Mouse (Mus musculus): ENCODE measurements around the gene Csrp3. TPM values are rescaled to one million over a fixed set of nuclear protein-coding genes. Genes with fewer than 3 reads are reported as not detected.

Csrp3 gene
- total and polyA plus RNA-seq, 2 experiments from 2014 or later, result not detected

DNA sequence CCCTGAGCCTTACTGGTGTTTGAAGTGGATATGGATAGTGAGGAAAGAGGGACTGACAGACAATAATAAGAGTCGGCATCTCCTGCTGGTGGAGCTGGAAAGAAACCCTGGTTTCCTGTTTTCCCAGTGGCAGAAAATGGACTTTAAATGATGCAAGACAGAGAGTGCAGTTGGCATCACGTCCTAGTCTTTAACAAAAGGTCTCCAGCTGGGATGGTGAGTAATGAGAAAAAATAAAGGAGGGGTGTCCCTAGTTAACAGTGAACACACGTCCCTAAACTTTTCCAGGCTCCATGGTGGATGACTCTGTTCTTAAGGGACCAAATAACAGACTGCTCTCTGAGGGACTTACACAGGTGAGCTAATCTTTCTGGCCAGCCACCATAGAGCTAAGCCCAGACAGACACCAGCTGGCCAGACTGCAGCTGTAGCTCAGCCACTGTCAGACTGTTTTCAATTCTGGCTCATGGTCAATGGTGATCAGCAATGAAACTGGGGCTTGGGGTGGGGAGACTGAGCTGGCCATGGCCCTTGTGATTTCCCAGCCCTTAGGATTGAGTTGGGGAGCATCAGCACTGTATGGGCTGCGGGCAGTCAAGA, 13.4 kb downstream of the Csrp3 start:
- TF ChIP-seq CTCF (IDR thresholded peaks at IDR 0.05; ENCODE audit: low read depth), result no peak
- no peaks in the 10 kb centered on the region for H3K27me3 ChIP-seq (ENCODE audit: insufficient read depth, low read length)
- no peaks in the 10 kb centered on the region for H3K4me1 ChIP-seq (ENCODE audit: insufficient read depth)
- no peak overlapping the region for H3K9ac ChIP-seq
- H3K27ac ChIP-seq (ENCODE audit: low read depth, low read length), result peak overlapping the region; percentile 15; the same call in 1 of the 2 replicates
- no peak overlapping the region for H3K4me2 ChIP-seq (ENCODE audit: low read depth)
- ATAC-seq (peak; percentile 43), DNase-seq (peak; percentile 21)
- no peak overlapping the region for H3K4me3 ChIP-seq (ENCODE audit: low read depth, low read length)
- no peaks in the 10 kb centered on the region for H3K9me3 ChIP-seq (ENCODE audit: low read length)
- WGBS, result 29% methylated on average over 4 of the region's 4 CpGs
- no peaks in the 10 kb centered on the region for H3K36me3 ChIP-seq (ENCODE audit: insufficient read depth)

DNA sequence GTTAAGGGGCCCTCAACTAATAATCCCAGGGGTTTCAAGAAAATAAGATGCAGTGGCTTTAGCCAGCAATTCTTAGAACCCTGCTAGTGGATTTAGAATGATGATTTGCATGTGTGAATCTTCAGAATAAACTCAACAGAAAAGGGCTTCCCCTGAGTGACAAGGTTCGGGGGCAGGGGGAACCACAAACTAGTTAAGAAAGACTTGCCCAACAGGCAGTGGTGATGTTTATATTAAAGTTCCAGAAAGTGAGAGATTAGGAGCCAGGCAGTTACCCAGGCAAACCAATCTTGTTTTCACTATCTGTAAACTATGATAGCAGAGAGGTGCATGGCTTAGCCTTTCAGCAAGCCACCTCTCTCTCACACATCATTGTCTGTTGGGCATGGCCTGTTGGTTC, 15.1 kb downstream of the Csrp3 start:
- Histone ChIP-seq H3K4me2 (ENCODE audit: low read depth) (no peak overlapping the region), H3K9me3 (ENCODE audit: low read length) (no peaks in the 10 kb centered on the region), H3K9ac (no peak overlapping the region), H3K4me3 (ENCODE audit: low read depth, low read length) (no peak overlapping the region), H3K4me1 (ENCODE audit: insufficient read depth) (no peaks in the 10 kb centered on the region), H3K27ac (ENCODE audit: low read depth, low read length) (no peak overlapping the region), H3K27me3 (ENCODE audit: insufficient read depth, low read length) (no peaks in the 10 kb centered on the region), H3K36me3 (ENCODE audit: insufficient read depth) (peaks cover 4% of the 10 kb centered on the region)
- ATAC-seq (no peak), DNase-seq (no peak)
- TF ChIP-seq CTCF (IDR thresholded peaks at IDR 0.05; ENCODE audit: low read depth), result no peak
- WGBS, result 84% methylated on average over 1 of the region's 1 CpGs

DNA sequence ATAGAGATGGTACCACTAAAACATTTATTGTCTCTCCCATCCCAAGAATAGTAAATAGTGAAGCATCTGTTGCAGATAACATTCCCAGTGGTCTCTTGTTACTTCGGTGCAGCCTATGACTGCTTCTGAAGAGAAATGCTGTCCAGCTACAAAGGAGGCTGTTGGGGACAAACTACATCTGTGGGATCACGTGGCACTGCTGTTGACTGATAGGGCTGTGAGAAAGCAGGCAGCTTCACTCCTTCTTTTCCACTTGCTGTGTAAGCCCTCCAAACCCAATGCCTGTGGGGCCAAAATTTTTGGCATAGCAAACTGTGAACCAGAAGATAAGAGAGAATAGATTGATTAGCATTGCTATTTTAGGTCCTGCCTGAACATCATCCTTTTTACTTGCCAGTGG, 17.4 kb downstream of the Csrp3 start:
- H3K4me3 ChIP-seq (ENCODE audit: low read depth, low read length), result no peak overlapping the region
- H3K9ac ChIP-seq, result no peak overlapping the region
- DNase-seq (no peak), ATAC-seq (no peak)
- no peaks in the 10 kb centered on the region for H3K27me3 ChIP-seq (ENCODE audit: insufficient read depth, low read length)
- no peak for TF ChIP-seq CTCF (IDR thresholded peaks at IDR 0.05; ENCODE audit: low read depth)
- H3K36me3 ChIP-seq (ENCODE audit: insufficient read depth), result peaks cover 24% of the 10 kb centered on the region
- no peaks in the 10 kb centered on the region for H3K4me1 ChIP-seq (ENCODE audit: insufficient read depth)
- no peak overlapping the region for H3K4me2 ChIP-seq (ENCODE audit: low read depth)
- no peak overlapping the region for H3K27ac ChIP-seq (ENCODE audit: low read depth, low read length)
- no peaks in the 10 kb centered on the region for H3K9me3 ChIP-seq (ENCODE audit: low read length)
- 59% methylated on average over 2 of the region's 2 CpGs for WGBS

GRCm38 (mm10) chr7:48829177-48829910, 18.5 kb downstream of the Csrp3 start:
- 79% methylated on average over 5 of the region's 5 CpGs for WGBS
- Histone ChIP-seq H3K27ac (ENCODE audit: low read depth, low read length) (no peak overlapping the region), H3K36me3 (ENCODE audit: insufficient read depth) (peaks cover 35% of the 10 kb centered on the region)

DNA sequence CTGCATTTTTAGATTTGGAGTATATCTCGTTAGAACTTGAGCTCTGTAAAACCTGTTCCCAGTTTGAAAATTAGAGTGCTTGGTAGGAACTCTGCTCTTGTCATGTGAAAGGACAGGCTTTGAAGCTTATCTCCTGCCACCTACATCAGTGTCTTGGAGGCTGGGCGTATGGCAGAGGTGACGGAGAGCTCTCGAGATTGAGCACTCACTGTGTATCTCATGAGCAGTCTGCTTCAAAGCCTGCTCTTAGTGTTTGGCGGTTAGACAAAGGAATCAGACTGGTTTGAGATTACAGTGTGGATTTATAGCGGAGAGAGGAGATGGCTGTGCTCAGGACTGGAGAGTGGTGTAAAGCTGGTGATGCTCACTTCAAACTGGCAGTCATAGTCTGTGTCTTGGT, 22.7 kb downstream of the Csrp3 start:
- no peaks in the 10 kb centered on the region for H3K4me1 ChIP-seq (ENCODE audit: insufficient read depth)
- no peak for TF ChIP-seq CTCF (IDR thresholded peaks at IDR 0.05; ENCODE audit: low read depth)
- H3K36me3 ChIP-seq (ENCODE audit: insufficient read depth), result peaks cover 66% of the 10 kb centered on the region
- ATAC-seq, result no peak
- H3K9me3 ChIP-seq (ENCODE audit: low read length), result no peaks in the 10 kb centered on the region
- no peak overlapping the region for H3K4me3 ChIP-seq (ENCODE audit: low read depth, low read length)
- H3K4me2 ChIP-seq (ENCODE audit: low read depth), result no peak overlapping the region
- no peak for DNase-seq
- no peak overlapping the region for H3K9ac ChIP-seq
- 90% methylated on average over 6 of the region's 6 CpGs for WGBS
- no peak overlapping the region for H3K27ac ChIP-seq (ENCODE audit: low read depth, low read length)
- no peaks in the 10 kb centered on the region for H3K27me3 ChIP-seq (ENCODE audit: insufficient read depth, low read length)

More at GRCm38 (mm10) chr7:48829177-48829910, 18.5 kb downstream of the Csrp3 start:
- H3K9ac ChIP-seq, result no peak overlapping the region
- H3K4me1 ChIP-seq (ENCODE audit: insufficient read depth), result no peaks in the 10 kb centered on the region
- no peaks in the 10 kb centered on the region for H3K27me3 ChIP-seq (ENCODE audit: insufficient read depth, low read length)
- no peak for TF ChIP-seq CTCF (IDR thresholded peaks at IDR 0.05; ENCODE audit: low read depth)
- H3K4me3 ChIP-seq (ENCODE audit: low read depth, low read length), result no peak overlapping the region
- no peak for ATAC-seq
- H3K4me2 ChIP-seq (ENCODE audit: low read depth), result no peak overlapping the region
- no peaks in the 10 kb centered on the region for H3K9me3 ChIP-seq (ENCODE audit: low read length)
- no peak for DNase-seq

DNA sequence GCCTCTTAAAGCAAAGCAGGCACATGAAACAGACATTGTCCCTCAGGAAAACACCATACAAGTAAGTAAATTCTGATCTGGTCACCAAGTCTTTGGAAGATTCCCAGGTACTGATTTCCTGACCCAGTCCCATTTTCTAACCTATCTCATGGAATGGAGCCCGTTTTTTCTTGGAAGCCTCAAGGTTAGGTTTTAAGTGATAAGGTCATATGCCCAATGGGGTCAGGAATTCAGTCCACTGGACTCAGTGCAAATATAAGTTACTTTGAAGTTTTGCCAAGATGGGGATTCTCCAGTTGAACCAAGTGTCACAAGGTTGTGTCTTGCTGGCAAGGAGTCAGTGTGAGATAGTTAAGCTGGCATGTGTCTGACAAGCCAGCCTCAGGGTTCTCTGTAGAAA, 23.2 kb downstream of the Csrp3 start:
- no peak for ATAC-seq

DNA sequence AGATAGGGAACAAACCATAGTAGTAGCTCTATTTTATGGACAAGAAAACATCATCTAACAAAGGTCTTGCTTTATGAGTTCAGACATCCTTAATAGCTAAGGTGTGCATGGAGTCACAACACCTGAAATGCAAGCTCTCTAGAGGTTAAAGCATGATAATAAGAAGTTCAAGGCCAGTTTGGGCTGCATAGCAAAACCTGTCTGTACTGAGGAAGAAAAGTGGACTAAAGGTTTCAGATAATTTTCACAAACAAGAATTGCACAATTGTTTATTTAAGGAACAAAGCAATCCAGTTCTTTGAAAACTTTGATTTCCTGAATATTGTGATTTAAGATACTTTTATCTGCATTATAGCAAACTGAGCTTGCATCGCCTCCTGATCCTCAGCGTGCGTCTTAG, 24.2 kb downstream of the Csrp3 start:
- Histone ChIP-seq H3K27me3 (ENCODE audit: insufficient read depth, low read length) (no peaks in the 10 kb centered on the region), H3K9ac (no peak overlapping the region), H3K36me3 (ENCODE audit: insufficient read depth) (peaks cover 81% of the 10 kb centered on the region), H3K9me3 (ENCODE audit: low read length) (no peaks in the 10 kb centered on the region), H3K4me1 (ENCODE audit: insufficient read depth) (no peaks in the 10 kb centered on the region), H3K4me3 (ENCODE audit: low read depth, low read length) (no peak overlapping the region), H3K4me2 (ENCODE audit: low read depth) (no peak overlapping the region), H3K27ac (ENCODE audit: low read depth, low read length) (no peak overlapping the region)
- DNase-seq (no peak), ATAC-seq (no peak)
- WGBS, result 96% methylated on average over 3 of the region's 3 CpGs
- no peak for TF ChIP-seq CTCF (IDR thresholded peaks at IDR 0.05; ENCODE audit: low read depth)

More for the DNA sequence above, 23.2 kb downstream of the Csrp3 start:
- no peaks in the 10 kb centered on the region for H3K4me1 ChIP-seq (ENCODE audit: insufficient read depth)
- H3K27me3 ChIP-seq (ENCODE audit: insufficient read depth, low read length), result no peaks in the 10 kb centered on the region
- DNase-seq, result no peak
- H3K4me3 ChIP-seq (ENCODE audit: low read depth, low read length), result no peak overlapping the region
- H3K9me3 ChIP-seq (ENCODE audit: low read length), result no peaks in the 10 kb centered on the region
- H3K4me2 ChIP-seq (ENCODE audit: low read depth), result no peak overlapping the region
- H3K9ac ChIP-seq, result no peak overlapping the region
- H3K36me3 ChIP-seq (ENCODE audit: insufficient read depth), result peaks cover 71% of the 10 kb centered on the region
- no peak overlapping the region for H3K27ac ChIP-seq (ENCODE audit: low read depth, low read length)
- no peak for TF ChIP-seq CTCF (IDR thresholded peaks at IDR 0.05; ENCODE audit: low read depth)
- 88% methylated on average over 1 of the region's 1 CpGs for WGBS

All from forebrain, postnatal 0 days (tissue).